37 mouse cellular contexts compared by ENCODE assay signal in genomic region chr1:172629831-172630230, GRCm38 (mm10). TPM values are rescaled to one million over a fixed set of nuclear protein-coding genes. Genes with fewer than 3 reads are reported as not detected.
A peak's percentile ranks its signal among the peaks of the same experiment; 100 is the strongest.
DNase-seq lines count a peak whose midpoint lies in the region; ATAC-seq lines count a peak whose summit lies in the region.
"Had no signal": no experiment of that assay in that cellular context is flagged by ENCODE, and none has a peak within 500 bp of the region (broad histone marks: within the 10 kb centered on the region; RNA-seq: fewer than 3 reads in every experiment).

No protein-coding gene starts in this region.

- H3K27me3 ChIP-seq in midbrain, embryonic 11.5 days (ENCODE audit: control insufficient read depth, insufficient read depth, low read length), result no peaks in the 10 kb centered on the region
- H3K27me3 ChIP-seq in midbrain, embryonic 16.5 days (ENCODE audit: control insufficient read depth, insufficient read depth, low read depth, low read length), result no peaks in the 10 kb centered on the region
- no peaks in the 10 kb centered on the region for H3K27me3 ChIP-seq in embryonic facial prominence, embryonic 14.5 days (replicated peaks; ENCODE audit: control insufficient read depth, insufficient read depth, low read length)
- no peaks in the 10 kb centered on the region for H3K27me3 ChIP-seq in kidney, embryonic 15.5 days
- H3K27me3 ChIP-seq: liver, embryonic 12.5 days; midbrain, embryonic 13.5 days had no signal

- no peaks in the 10 kb centered on the region for H3K4me1 ChIP-seq in midbrain, embryonic 11.5 days (ENCODE audit: control insufficient read depth, insufficient read depth, low read length)
- peaks cover 4% of the 10 kb centered on the region; the same call in 1 of the 2 replicates for H3K4me1 ChIP-seq in midbrain, embryonic 16.5 days (ENCODE audit: control insufficient read depth, insufficient read depth, low read length)
- no peaks in the 10 kb centered on the region; the same call in 1 of the 2 replicates for H3K4me1 ChIP-seq in embryonic facial prominence, embryonic 14.5 days (ENCODE audit: control insufficient read depth, insufficient read depth, low read length)
- peaks cover 15% of the 10 kb centered on the region for H3K4me1 ChIP-seq in kidney, embryonic 15.5 days

- no peaks in the 10 kb centered on the region for H3K9me3 ChIP-seq in midbrain, embryonic 11.5 days (ENCODE audit: control insufficient read depth, low read length)
- H3K9me3 ChIP-seq in midbrain, embryonic 16.5 days (replicated peaks; ENCODE audit: control insufficient read depth, low read length, poor library complexity, severe bottlenecking), result no peaks in the 10 kb centered on the region
- H3K9me3 ChIP-seq in embryonic facial prominence, embryonic 14.5 days (ENCODE audit: control insufficient read depth, low read length), result no peaks in the 10 kb centered on the region
- no peaks in the 10 kb centered on the region for H3K9me3 ChIP-seq in kidney, embryonic 15.5 days (replicated peaks)
- H3K9me3 ChIP-seq: liver, embryonic 12.5 days; midbrain, embryonic 13.5 days had no signal

- H3K9ac ChIP-seq in midbrain, embryonic 11.5 days (ENCODE audit: low read length), result no peak overlapping the region
- H3K9ac ChIP-seq in midbrain, embryonic 16.5 days (ENCODE audit: low read depth, low read length), result no peak overlapping the region
- no peak overlapping the region for H3K9ac ChIP-seq in embryonic facial prominence, embryonic 14.5 days (ENCODE audit: low read depth, low read length)
- H3K9ac ChIP-seq in kidney, embryonic 15.5 days, result no peak overlapping the region
- H3K9ac ChIP-seq: liver, embryonic 12.5 days; liver, postnatal 0 days; midbrain, embryonic 13.5 days had no signal

- H3K4me3 ChIP-seq in midbrain, embryonic 11.5 days (ENCODE audit: low read depth, low read length), result no peak overlapping the region
- no peak overlapping the region for H3K4me3 ChIP-seq in midbrain, embryonic 16.5 days (ENCODE audit: low read depth, low read length)
- no peak overlapping the region for H3K4me3 ChIP-seq in embryonic facial prominence, embryonic 14.5 days (ENCODE audit: low read depth, low read length)
- no peak overlapping the region for H3K4me3 ChIP-seq in kidney, embryonic 15.5 days (replicated peaks)
- H3K4me3 ChIP-seq: layer of hippocampus, adult 2 months; left cerebral cortex, adult 2 months; liver, embryonic 12.5 days; megakaryocyte, embryonic 14.5 days; midbrain, embryonic 13.5 days had no signal

- H3K4me2 ChIP-seq in midbrain, embryonic 11.5 days, result no peak overlapping the region
- no peak overlapping the region for H3K4me2 ChIP-seq in midbrain, embryonic 16.5 days (ENCODE audit: low read length)
- H3K4me2 ChIP-seq in embryonic facial prominence, embryonic 14.5 days (ENCODE audit: low read depth, low read length), result no peak overlapping the region
- H3K4me2 ChIP-seq in kidney, embryonic 15.5 days, result no peak overlapping the region
- H3K4me2 ChIP-seq: heart, embryonic 11.5 days; liver, embryonic 12.5 days; midbrain, embryonic 13.5 days had no signal

- no peak for ATAC-seq in midbrain, embryonic 11.5 days (ENCODE audit: low FRiP score)
- ATAC-seq in midbrain, embryonic 16.5 days, result no peak
- no peak for ATAC-seq in embryonic facial prominence, embryonic 14.5 days (ENCODE audit: low read depth)
- ATAC-seq in kidney, embryonic 15.5 days (replicated peaks; ENCODE audit: low FRiP score), result no peak
- ATAC-seq: CD4-positive, CD25-positive, alpha-beta regulatory T cell, adult 4 months; liver, embryonic 12.5 days; liver, postnatal 0 days; midbrain, embryonic 13.5 days had no signal

- peak; percentile 50 for DNase-seq in heart, adult 11 months
- DNase-seq in heart, adult 8-10 months (ENCODE audit: low spot score), result no peak
- DNase-seq in midbrain, embryonic 11.5 days (ENCODE audit: low spot score, missing footprints), result peak; percentile 72
- peak; percentile 30 for DNase-seq in embryonic facial prominence, embryonic 14.5 days (ENCODE audit: low spot score)
- no peak for DNase-seq in adrenal gland, adult 8-10 months
- DNase-seq: adrenal gland, postnatal 25 days; cerebellum, adult 11-12 months; cerebellum, postnatal 10 days; gastrocnemius, postnatal 14 days; heart, postnatal 36 days; kidney, adult 18-20 months; kidney, postnatal 36 days; liver, postnatal 0 days; lung, postnatal 4 days; thymus, postnatal 14 days had no signal

- no peak overlapping the region for H3K27ac ChIP-seq in midbrain, embryonic 11.5 days (ENCODE audit: low read depth, low read length)
- H3K27ac ChIP-seq in midbrain, embryonic 16.5 days (ENCODE audit: low read length), result no peak overlapping the region
- H3K27ac ChIP-seq in embryonic facial prominence, embryonic 14.5 days (replicated peaks; ENCODE audit: low read depth, low read length), result no peak overlapping the region; the same call in 1 of the 2 replicates
- H3K27ac ChIP-seq in kidney, embryonic 15.5 days, result no peak overlapping the region
- H3K27ac ChIP-seq: layer of hippocampus, adult 2 months; left cerebral cortex, adult 2 months; liver, embryonic 12.5 days; midbrain, embryonic 13.5 days had no signal

- H3K36me3 ChIP-seq in midbrain, embryonic 11.5 days (ENCODE audit: control insufficient read depth, insufficient read depth, low read length), result no peaks in the 10 kb centered on the region
- no peaks in the 10 kb centered on the region for H3K36me3 ChIP-seq in midbrain, embryonic 16.5 days (ENCODE audit: control insufficient read depth, insufficient read depth, low read length)
- no peaks in the 10 kb centered on the region for H3K36me3 ChIP-seq in embryonic facial prominence, embryonic 14.5 days (ENCODE audit: control insufficient read depth, insufficient read depth, low read length)
- no peaks in the 10 kb centered on the region for H3K36me3 ChIP-seq in kidney, embryonic 15.5 days
- H3K36me3 ChIP-seq: liver, embryonic 12.5 days; midbrain, embryonic 13.5 days had no signal

- WGBS in midbrain, embryonic 11.5 days, result 68% methylated on average over 7 of the region's 7 CpGs
- 74% methylated on average over 7 of the region's 7 CpGs for WGBS in midbrain, embryonic 16.5 days
- 30% methylated on average over 7 of the region's 7 CpGs for WGBS in embryonic facial prominence, embryonic 14.5 days
- 65% methylated on average over 7 of the region's 7 CpGs for WGBS in kidney, embryonic 15.5 days

RNA-seq across cellular contexts. Expression of gene Dusp23, which starts 2.9 kb away (rescaled TPM):
- 10 to 100 TPM in 3 of 4 experiments, 1 to 10 TPM in 1; 8.5 to 14.0 (median 11.5) TPM for total RNA-seq in heart, adult 8-10 months (2022)
- 6.5 and 7.4 TPM in 2 replicates for polyA plus RNA-seq in midbrain, embryonic 11.5 days (2014; fragmentation: Nextera tagmentation; extraction: Ambion mirVana)
- polyA plus RNA-seq in midbrain, embryonic 16.5 days (2015; fragmentation: Nextera tagmentation; extraction: Ambion mirVana), result 7.1 and 8.0 TPM in 2 replicates
- 15.7 and 16.0 TPM in 2 replicates for polyA plus RNA-seq in embryonic facial prominence, embryonic 14.5 days (2014; fragmentation: Nextera tagmentation; extraction: Ambion mirVana)
- 15.4 and 17.2 TPM in 2 replicates for polyA plus RNA-seq in kidney, embryonic 15.5 days (2015; fragmentation: Nextera tagmentation; extraction: Ambion mirVana)
- 1 to 10 TPM; 4.4 to 9.5 (median 4.8) TPM for total RNA-seq in adrenal gland, adult 8-10 months (2022)

RNA-seq across cellular contexts. Expression of gene Fcrl6, which starts 27.5 kb away (rescaled TPM):
- not detected for total RNA-seq in heart, adult 8-10 months (2022)
- polyA plus RNA-seq in midbrain, embryonic 11.5 days (2014; fragmentation: Nextera tagmentation; extraction: Ambion mirVana), result 0.12 and 0.20 TPM in 2 replicates
- 0.09 and 0.12 TPM in 2 replicates for polyA plus RNA-seq in midbrain, embryonic 16.5 days (2015; fragmentation: Nextera tagmentation; extraction: Ambion mirVana)
- 0.13 and 0.26 TPM in 2 replicates for polyA plus RNA-seq in embryonic facial prominence, embryonic 14.5 days (2014; fragmentation: Nextera tagmentation; extraction: Ambion mirVana)
- polyA plus RNA-seq in kidney, embryonic 15.5 days (2015; fragmentation: Nextera tagmentation; extraction: Ambion mirVana), result not detected in 2 replicates
- total RNA-seq in adrenal gland, adult 8-10 months (2022), result not detected
- total RNA-seq: adrenal gland, postnatal 25 days; gastrocnemius, postnatal 14 days; granulocyte monocyte progenitor cell, adult 5-6 weeks; heart, postnatal 36 days; layer of hippocampus, adult 2 months; layer of hippocampus, postnatal 14 days; left cerebral cortex, adult 2 months; left cerebral cortex, postnatal 25 days; monocyte, adult 5-6 weeks had no signal
- polyA plus RNA-seq: CD4-positive, CD25-positive, alpha-beta regulatory T cell, adult 4 months; cortical plate, adult 2 months; heart, embryonic 11.5 days; heart, embryonic 16.5 days; kidney, embryonic 16.5 days; liver, embryonic 12.5 days; lung, embryonic 16.5 days; midbrain, embryonic 13.5 days; small intestine, adult 2 months; stomach, embryonic 14.5 days; testis, adult 2 months; urinary bladder, adult 2 months had no signal

RNA-seq across cellular contexts. Expression of gene Slamf8, which starts 39.5 kb away (rescaled TPM):
- under 1 TPM; 0.16 to 0.31 (median 0.24) TPM for total RNA-seq in heart, adult 8-10 months (2022)
- not detected in 2 replicates for polyA plus RNA-seq in midbrain, embryonic 11.5 days (2014; fragmentation: Nextera tagmentation; extraction: Ambion mirVana)
- polyA plus RNA-seq in midbrain, embryonic 16.5 days (2015; fragmentation: Nextera tagmentation; extraction: Ambion mirVana), result not detected in 2 replicates
- 0.17 TPM in 1 of 2 replicates, not detected in the other for polyA plus RNA-seq in embryonic facial prominence, embryonic 14.5 days (2014; fragmentation: Nextera tagmentation; extraction: Ambion mirVana)
- polyA plus RNA-seq in kidney, embryonic 15.5 days (2015; fragmentation: Nextera tagmentation; extraction: Ambion mirVana), result 0.10 and 0.17 TPM in 2 replicates
- 1 to 10 TPM in 1 of 4 experiments, under 1 TPM in 3; 0.17 to 1.1 (median 0.89) TPM for total RNA-seq in adrenal gland, adult 8-10 months (2022)
- total RNA-seq: gastrocnemius, postnatal 14 days; layer of hippocampus, adult 2 months; layer of hippocampus, postnatal 14 days; left cerebral cortex, adult 2 months; left cerebral cortex, postnatal 25 days had no signal
- polyA plus RNA-seq: heart, embryonic 11.5 days; liver, embryonic 12.5 days; lung, embryonic 16.5 days; midbrain, embryonic 13.5 days; neural tube, embryonic 14.5 days; stomach, embryonic 14.5 days; testis, adult 2 months had no signal

Comparison
In these comparisons a context has a peak if more than half of its experiments do, and no peak if none do; other contexts are left out.
1. DNase-seq: peak in heart, adult 11 months (single experiment), midbrain, embryonic 11.5 days (single experiment) and embryonic facial prominence, embryonic 14.5 days (single experiment); none in heart, adult 8-10 months (single experiment) and adrenal gland, adult 8-10 months (single experiment).